14 mouse cellular contexts compared by ENCODE assay signal in genomic region chr3:154177665-154178305, GRCm38 (mm10).
DNase-seq lines count a peak whose midpoint lies in the region; ATAC-seq and TF ChIP-seq lines count a peak whose summit lies in the region.
"Had no signal": no experiment of that assay in that cellular context is flagged by ENCODE, and none has a peak within 500 bp of the region (broad histone marks: within the 10 kb centered on the region; RNA-seq: fewer than 3 reads in every experiment).

No protein-coding gene starts in this region.

- H3K27ac ChIP-seq in forebrain, embryonic 10.5 days = no peak overlapping the region
- no peak overlapping the region for H3K27ac ChIP-seq in forebrain, embryonic 11.5 days (ENCODE audit: low read depth, low read length)
- no peak overlapping the region for H3K27ac ChIP-seq in lung, postnatal 0 days (ENCODE audit: low read length)
- peak overlapping the region; percentile 44 for H3K27ac ChIP-seq in bone marrow macrophage, adult 2 months (ENCODE audit: insufficient read depth, low read depth, low read length)
- H3K27ac ChIP-seq: forebrain, embryonic 12.5 days had no signal

- DNase-seq in forebrain, embryonic 10.5 days (ENCODE audit: extremely low spot score, low spot score) = peak; percentile 13
- DNase-seq in forebrain, embryonic 11.5 days (ENCODE audit: low spot score) = no peak
- DNase-seq in lung, postnatal 0 days (ENCODE audit: low spot score) = peak; percentile 21
- DNase-seq in lung, postnatal 10 days = no peak
- DNase-seq in cerebellum, postnatal 36 days = no peak
- DNase-seq in gastrocnemius, adult 8-10 months (ENCODE audit: low spot score in 2 of 2) = no peak
- DNase-seq: adrenal gland, postnatal 36 days; cerebellum, adult 18-20 months; gastrocnemius, postnatal 14 days; kidney, adult 2 months; lung, postnatal 4 days had no signal

- 81% methylated on average over 8 of the region's 8 CpGs for WGBS in forebrain, embryonic 10.5 days
- 86% methylated on average over 8 of the region's 8 CpGs for WGBS in forebrain, embryonic 11.5 days
- 53% methylated on average over 8 of the region's 8 CpGs for WGBS in lung, postnatal 0 days

- no peak overlapping the region for H3K4me2 ChIP-seq in forebrain, embryonic 11.5 days (ENCODE audit: low read depth, low read length, severe bottlenecking)
- no peak overlapping the region for H3K4me2 ChIP-seq in lung, postnatal 0 days (replicated peaks; ENCODE audit: low read depth, low read length)
- H3K4me2 ChIP-seq: forebrain, embryonic 12.5 days had no signal

- H3K4me3 ChIP-seq in forebrain, embryonic 10.5 days = no peak overlapping the region
- no peak overlapping the region for H3K4me3 ChIP-seq in forebrain, embryonic 11.5 days (ENCODE audit: low read depth, low read length)
- no peak overlapping the region for H3K4me3 ChIP-seq in lung, postnatal 0 days (ENCODE audit: low read depth, low read length)
- no peak overlapping the region for H3K4me3 ChIP-seq in bone marrow macrophage, adult 2 months (ENCODE audit: insufficient read depth, low read length)
- H3K4me3 ChIP-seq: forebrain, embryonic 12.5 days had no signal

- TF ChIP-seq POLR2A in bone marrow macrophage, adult 2 months (IDR thresholded peaks at IDR 0.05; ENCODE audit: borderline replicate concordance, low read depth, low read length) = no peak

- TF ChIP-seq EP300 in lung, postnatal 0 days (IDR thresholded peaks at IDR 0.05) = no peak

- H3K9ac ChIP-seq in forebrain, embryonic 11.5 days (ENCODE audit: low read length) = no peak overlapping the region
- H3K9ac ChIP-seq in lung, postnatal 0 days (replicated peaks; ENCODE audit: low read depth) = no peak overlapping the region
- H3K9ac ChIP-seq: forebrain, embryonic 12.5 days had no signal

- H3K4me1 ChIP-seq in forebrain, embryonic 10.5 days = peaks cover 19% of the 10 kb centered on the region
- H3K4me1 ChIP-seq in forebrain, embryonic 11.5 days (replicated peaks; ENCODE audit: control insufficient read depth, insufficient read depth, low read length) = peaks cover 3% of the 10 kb centered on the region; the same call in 1 of the 2 replicates
- H3K4me1 ChIP-seq in lung, postnatal 0 days (ENCODE audit: insufficient read depth, low read depth, low read length) = no peaks in the 10 kb centered on the region
- H3K4me1 ChIP-seq in bone marrow macrophage, adult 2 months (ENCODE audit: control insufficient read depth, insufficient read depth, low read length) = peaks cover 9% of the 10 kb centered on the region

- H3K27me3 ChIP-seq in forebrain, embryonic 10.5 days (ENCODE audit: poor library complexity, severe bottlenecking) = no peaks in the 10 kb centered on the region
- no peaks in the 10 kb centered on the region for H3K27me3 ChIP-seq in forebrain, embryonic 11.5 days (ENCODE audit: control insufficient read depth, insufficient read depth, low read length)
- H3K27me3 ChIP-seq in lung, postnatal 0 days (replicated peaks; ENCODE audit: insufficient read depth, low read length) = no peaks in the 10 kb centered on the region
- H3K27me3 ChIP-seq: forebrain, embryonic 12.5 days had no signal

- no peak for ATAC-seq in forebrain, embryonic 11.5 days (replicated peaks; ENCODE audit: low FRiP score)
- ATAC-seq in lung, postnatal 0 days = no peak
- ATAC-seq in megakaryocyte, adult 5-6 weeks (ENCODE audit: poor library complexity, severe bottlenecking) = peak; percentile 98

- no peak for TF ChIP-seq CTCF in lung, postnatal 0 days (IDR thresholded peaks at IDR 0.05)
- TF ChIP-seq CTCF in bone marrow macrophage, adult 2 months (IDR thresholded peaks at IDR 0.05; ENCODE audit: low read depth, low read length) = no peak

- H3K9me3 ChIP-seq in forebrain, embryonic 10.5 days = 0 out of 2 replicates have a peak, but pooled peaks cover 3% of the 10 kb centered on the region
- H3K9me3 ChIP-seq in forebrain, embryonic 11.5 days (ENCODE audit: control insufficient read depth, low read length) = no peaks in the 10 kb centered on the region
- H3K9me3 ChIP-seq in lung, postnatal 0 days (ENCODE audit: low read length) = no peaks in the 10 kb centered on the region
- H3K9me3 ChIP-seq: forebrain, embryonic 12.5 days had no signal

- no peaks in the 10 kb centered on the region for H3K36me3 ChIP-seq in forebrain, embryonic 10.5 days (replicated peaks)
- H3K36me3 ChIP-seq in forebrain, embryonic 11.5 days (ENCODE audit: control insufficient read depth, insufficient read depth, low read length) = no peaks in the 10 kb centered on the region
- H3K36me3 ChIP-seq in lung, postnatal 0 days (ENCODE audit: insufficient read depth, low read length) = no peaks in the 10 kb centered on the region
- H3K36me3 ChIP-seq: forebrain, embryonic 12.5 days had no signal

Comparison
In these comparisons a context has a peak if more than half of its experiments do, and no peak if none do; other contexts are left out.
1. DNase-seq: peak in forebrain, embryonic 10.5 days (single experiment) and lung, postnatal 0 days (single experiment); none in forebrain, embryonic 11.5 days (single experiment), lung, postnatal 10 days (single experiment), cerebellum, postnatal 36 days (0 of 2) and gastrocnemius, adult 8-10 months (0 of 2).